Mouse (Mus musculus) inflammation-experienced regulatory T-cells, adult 6 months (primary cell): ENCODE measurements around the gene Gm10570. TPM values are rescaled to one million over a fixed set of nuclear protein-coding genes. Genes with fewer than 3 reads are reported as not detected.

Experiments
- ATAC-seq: one replicate; pipeline ENCODE4 v1.8.0; 2017
- polyA plus RNA-seq, 3 experiments: library from polyadenylated mRNA; unstranded; fragments of 100-300 nt; shearing (Covaris generic); gene quantifications; one replicate each; pipeline ENCODE4 v1.2.1; 2017

Gm10570 gene
- not detected for polyA plus RNA-seq

DNA sequence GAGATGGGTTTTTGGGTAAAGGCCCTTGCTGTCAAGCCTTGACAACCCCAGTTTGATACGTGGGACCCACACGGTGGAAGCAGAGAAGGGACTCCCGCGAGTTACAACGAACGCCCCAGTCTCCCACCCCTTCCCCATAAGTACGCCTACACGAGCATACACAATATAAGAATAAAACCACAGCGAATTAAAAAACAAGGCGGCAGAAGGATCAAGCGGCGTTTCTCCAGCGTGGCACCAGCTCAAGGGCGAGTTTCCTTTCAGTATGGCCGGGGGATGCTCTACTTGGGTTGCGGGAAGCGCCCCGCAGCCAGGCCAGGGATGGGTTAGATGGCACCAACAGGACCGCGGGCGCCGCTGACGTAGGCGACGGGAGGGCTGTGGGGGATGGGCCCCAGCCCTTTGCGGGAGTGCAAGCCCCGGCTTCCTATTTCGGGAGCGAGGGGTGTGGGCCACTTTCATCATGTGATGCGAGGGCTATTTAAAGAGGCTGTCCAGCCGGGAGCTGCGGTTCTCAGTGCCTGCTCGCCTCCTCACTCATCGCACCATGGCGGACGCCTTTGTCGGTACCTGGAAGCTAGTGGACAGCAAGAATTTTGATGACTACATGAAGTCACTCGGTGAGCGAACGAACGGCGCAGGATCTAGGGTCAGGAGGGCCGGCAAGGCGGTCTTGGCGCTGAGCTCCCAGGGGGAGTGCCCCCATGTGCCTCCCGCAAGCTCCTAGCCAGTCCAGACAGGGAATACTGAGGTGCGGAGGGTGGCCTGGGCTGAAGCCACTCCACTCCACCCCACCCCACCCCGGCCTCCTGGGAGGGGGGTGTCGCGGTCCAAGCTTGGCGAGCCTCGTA is at the start of gene Gm10570, which contains the start of gene Fabp3:
Gm10570 (minus strand) TSS at position 444 of the 851 bp plus-strand sequence.
Fabp3 (plus strand) TSS at position 365 of the 851 bp plus-strand sequence.
- ATAC-seq: no peak

DNA sequence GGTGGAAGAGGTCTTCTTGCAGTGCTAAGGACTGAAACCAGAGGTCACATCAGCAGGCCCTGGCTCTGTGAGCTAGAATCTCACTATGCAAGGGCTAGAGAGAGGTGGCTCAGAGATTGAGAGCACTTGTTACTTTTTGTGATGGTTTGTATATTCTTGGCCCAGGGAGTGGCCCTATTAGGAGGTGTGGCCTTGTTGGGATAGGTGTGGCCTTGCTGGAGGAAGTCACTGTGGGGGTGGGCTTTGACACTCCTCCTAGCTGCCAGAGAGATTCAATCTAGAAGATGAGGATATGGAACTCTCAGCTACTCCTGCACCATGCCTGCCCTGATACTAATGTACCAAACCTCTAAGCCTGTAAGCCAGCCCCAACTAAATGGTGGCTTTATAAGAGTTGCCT is 49.5 kb upstream of the Gm10570 start:
- no peak for ATAC-seq

DNA sequence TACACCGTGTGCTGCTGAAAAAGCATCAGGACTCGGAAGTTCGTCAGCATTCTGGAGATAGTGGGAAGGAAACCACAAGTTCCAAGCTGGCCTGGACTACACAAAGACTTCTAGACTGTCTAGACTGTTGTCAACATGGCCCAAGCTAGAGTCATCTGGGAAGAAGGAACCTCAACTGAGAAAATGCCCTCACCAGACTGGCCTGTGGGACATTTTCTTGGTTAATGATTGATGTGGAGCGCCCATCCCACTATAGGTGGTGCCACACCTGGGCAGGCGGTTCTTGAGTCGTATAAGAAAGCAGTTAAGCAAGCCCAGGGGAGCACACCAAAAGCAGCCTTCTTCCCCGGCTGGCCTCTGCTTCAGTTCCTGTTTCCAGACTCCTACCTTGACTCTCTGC is 44.1 kb upstream of the Gm10570 start:
- no peak for ATAC-seq

DNA sequence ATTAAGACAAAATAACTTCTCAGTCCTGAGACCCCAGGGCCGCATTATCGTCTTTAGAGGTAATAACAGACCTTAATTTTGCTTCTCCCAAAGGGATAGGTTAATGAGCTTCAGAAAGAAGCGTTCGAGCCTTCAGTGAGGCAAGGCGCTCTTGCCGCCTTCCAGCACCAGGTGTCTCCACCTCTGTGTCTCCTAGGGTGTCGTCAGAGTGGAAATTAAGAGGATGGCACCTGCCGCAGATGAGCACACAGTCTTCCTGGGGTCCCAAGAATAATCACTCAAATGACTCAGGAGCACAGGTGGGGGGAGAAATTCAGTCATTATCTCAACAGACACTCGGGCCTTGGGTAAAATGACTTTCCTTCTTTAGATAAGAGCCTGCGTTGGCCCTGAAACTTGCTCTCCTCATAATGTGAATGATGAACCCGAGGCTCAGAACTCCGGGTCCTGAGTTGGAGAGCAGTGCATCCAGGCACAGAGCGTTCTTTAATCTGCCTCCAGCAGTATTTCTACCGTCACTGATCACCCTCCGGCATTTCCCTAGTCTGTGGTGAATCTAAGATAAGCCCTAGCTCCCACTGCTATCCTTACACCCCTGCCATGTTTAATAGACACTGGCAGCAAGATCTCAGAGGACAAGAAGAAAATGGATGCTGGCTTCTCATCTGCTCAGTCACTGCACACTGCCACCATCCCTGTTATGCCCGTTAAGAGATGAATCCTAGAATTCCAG is 42.4 kb upstream of the Gm10570 start:
- ATAC-seq: no peak

DNA sequence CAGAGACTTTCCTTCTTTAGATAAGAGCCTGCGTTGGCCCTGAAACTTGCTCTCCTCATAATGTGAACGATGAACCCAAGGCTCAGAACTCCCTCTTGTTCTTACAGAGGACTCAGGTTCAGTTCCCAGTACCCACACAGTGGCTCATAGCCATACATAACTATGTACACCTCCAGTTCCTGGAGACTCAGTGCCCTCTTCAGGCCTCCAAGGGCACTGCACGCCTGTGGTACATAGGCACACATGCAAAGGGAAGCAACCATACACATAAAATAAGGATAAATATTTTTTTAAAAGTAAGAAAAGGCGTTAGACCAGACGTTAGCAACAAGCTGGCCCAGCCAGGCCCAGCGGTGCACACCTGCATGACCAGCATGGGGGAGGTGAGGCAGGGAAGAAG is 41.2 kb upstream of the Gm10570 start:
- ATAC-seq: no peak

DNA sequence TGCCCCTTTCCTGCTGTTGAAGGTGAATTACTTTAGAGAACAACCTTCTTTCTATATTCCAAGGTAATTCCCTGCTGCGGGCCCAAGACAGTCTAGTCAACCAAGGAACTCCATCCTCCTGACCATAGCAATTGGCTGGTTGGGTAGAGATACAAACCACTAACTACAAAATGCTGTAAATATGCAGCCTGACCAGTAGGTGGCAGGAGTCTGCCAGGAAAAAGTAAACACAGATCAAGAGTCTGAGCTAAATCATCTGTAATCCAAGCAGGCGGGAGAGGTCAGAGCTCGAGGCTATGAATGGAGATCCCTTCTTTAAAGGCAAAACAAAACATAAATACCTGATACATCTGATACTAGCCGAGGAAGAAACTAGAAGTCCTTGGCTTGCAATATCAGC is 33.2 kb upstream of the Gm10570 start:
- peak; percentile 41 for ATAC-seq

DNA sequence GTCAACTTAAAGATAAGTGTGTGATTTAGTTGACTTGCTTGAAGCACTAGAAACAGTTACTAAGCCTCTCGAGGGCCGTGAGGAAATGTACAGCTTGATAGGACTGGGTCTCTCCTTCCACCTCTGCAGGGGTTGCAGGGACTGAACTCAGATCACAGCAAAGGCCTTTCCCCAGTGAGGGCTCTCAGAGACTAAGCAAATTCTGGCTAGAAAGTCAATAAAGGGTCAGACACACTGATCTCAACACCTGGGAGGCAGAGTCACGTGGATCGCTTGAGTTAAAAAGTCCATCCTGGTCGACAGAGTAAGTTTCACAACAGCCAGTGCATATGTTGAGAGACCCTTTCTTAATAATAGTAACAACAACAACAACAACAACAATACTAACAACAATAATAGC is 27.4 kb upstream of the Gm10570 start:
- ATAC-seq: no peak

DNA sequence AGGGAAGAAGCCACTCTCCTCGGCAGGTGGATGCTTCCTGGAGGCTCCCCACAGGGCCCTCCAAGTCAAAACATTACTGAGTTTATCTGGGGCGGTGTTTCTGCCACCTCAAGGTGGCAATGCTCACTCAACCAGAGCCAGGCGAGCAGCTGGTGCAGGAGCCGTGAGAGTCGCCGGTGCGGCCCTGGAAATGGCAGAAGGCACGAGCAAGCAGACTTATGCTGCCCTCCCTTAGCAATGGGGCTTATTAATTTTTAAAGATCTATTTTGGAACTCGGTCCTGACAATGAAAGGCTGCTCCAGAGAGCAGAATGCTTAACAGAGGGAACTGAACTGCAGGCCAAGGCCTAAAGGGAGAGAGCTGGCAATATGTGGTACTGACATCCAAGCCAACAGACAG is 18.9 kb upstream of the Gm10570 start:
- no peak for ATAC-seq

DNA sequence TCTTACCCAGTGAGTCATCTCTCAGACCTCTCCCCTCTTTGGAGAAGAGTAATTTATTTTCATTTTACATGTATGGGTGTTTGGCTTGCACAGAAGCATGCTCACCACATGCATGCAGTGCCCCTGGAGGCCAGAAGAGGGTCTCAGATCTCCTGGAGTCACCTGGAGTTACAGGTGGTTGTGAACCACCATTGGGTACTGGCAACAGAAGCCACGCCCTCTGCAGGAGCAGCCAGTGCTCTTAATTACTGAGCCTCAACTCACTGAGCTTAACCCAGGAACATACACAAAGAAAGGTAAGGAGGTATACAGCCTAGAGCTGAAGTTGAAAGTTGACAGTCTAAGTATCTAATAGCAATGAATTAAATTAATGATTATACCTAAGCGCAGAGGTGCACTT is 17.0 kb upstream of the Gm10570 start:
- ATAC-seq: no peak

DNA sequence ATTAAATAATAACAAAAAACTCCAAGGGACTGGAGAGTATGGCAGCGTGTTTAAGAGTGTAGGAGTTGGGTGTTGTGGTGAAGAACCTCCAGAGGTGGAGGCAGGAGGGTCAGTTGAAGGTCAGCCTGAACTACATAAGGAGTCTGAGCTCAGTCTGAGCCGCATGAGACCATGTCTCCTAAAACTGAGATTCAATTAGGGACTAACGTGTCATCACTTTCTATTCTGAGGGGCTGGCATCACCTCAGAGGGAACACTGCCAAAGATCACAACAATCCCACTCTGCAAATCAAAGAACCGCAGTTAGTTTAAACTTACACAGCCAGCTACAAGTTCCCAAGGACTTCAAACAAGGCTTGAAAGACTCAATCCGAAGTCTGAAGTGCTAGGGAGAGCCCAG is 15.1 kb upstream of the Gm10570 start:
- no peak for ATAC-seq

DNA sequence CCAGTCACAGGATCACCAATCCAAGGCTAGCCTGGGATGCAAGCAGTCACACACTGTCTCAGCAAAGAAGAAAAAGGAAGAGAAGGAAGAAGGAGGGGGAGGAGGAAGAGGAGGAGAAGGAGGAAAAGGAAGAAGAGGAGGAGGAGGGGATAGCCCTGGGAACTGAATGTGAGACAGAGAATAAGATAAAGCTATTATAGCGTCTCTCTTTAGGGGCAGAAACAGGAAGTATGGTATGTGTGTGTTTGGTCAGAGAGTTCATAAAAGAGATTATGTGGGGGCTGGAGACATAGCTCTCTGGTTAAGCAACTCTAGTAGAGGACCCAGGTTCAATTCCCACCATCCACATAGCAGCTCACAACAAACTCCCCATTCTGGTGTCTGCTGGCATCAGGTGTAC is 14.7 kb upstream of the Gm10570 start:
- ATAC-seq: no peak

DNA sequence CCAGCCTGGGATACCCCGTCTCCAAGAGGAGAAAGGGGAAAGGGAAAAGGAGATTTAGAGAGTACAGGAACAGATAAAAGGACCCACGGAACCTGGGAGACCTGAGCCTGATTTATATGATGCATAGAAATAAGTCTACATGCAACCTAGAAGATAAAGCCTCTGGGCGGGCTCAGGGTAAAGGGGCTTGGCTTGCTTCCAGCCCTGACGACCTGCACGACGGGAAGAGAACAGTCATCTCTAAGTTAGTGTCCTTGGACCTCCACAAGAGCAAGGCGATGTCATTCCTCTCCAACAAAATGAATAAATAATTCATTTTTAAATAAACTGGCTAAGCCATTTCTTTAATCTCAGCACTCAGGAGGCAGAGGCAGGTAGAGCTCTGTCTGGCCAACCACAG is 14.1 kb upstream of the Gm10570 start:
- ATAC-seq: no peak

DNA sequence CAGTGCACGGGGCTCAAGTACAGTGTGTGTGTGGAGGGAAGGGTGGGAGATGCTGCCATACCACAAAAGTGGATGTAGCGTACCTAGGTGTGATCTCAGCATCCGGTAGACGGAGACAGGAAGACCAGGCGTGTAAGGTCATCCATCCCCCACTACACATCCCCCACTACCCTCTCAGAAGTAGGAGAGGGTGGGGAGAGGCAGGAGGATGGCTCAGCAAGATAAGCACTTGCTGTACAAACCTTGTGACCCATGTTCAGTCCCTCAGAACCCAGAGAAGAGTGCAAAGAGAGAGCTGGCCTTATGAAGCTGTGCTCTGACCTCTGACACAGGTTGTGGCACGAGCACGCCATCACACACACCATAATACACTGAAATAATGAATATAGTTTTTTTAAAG is 13.2 kb upstream of the Gm10570 start:
- no peak for ATAC-seq

DNA sequence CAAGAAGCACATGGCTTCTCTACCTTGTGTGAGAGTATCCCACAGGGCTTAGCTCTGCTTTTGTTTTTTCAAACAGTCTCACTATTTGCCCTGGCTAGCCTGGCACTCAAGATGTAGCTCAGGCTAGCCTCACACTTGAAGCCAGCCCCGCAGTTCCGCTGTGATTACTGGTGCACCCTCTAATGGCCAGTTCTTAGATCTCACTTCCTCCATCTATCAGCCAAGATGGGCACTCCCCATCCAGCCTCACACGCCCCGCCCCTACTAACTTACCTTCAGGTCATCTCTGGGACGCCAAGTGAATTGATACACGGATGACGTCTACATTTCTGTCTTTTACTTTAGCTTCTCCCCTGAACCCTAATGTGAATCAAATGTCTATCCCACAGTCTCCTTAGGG is 11.1 kb upstream of the Gm10570 start:
- no peak for ATAC-seq

DNA sequence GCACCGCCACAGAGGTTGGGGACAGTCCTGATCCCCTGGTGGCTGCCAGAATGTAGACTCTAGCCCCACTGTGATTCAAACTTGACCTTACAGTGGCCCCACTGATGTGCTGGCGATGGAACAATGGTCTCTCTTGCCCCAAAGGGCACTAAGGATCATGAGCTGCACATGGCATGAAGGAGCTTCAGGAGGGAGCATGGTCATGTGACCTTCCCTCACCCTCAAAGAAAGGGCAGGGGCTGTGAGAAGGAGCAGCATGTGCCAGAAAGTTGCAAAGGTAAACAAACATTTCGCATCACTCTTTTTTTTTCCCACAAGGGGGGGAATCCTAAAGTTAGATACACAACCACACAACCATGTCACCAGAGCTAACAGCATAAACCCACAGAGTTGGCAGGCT is 9.6 kb upstream of the Gm10570 start:
- no peak for ATAC-seq

DNA sequence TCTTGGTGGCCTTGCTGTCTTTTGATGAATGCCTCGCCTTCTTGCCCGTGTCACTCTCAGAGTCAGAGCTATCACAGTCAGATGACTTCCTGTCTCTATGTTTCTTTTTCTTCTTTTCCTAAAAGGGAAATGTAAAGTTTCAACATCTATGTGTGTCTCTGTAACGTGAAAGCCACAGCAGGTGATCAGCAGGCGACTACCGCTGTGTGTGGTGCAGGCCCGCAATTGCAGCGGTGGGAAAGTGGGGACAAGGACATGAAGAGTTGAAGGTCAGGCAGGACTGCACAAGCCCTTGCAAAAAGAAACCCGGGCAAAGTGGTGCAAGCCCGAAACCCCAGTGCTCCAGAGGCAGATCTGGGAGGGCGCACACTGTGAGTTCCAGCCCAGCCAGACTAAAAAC is 8.2 kb upstream of the Gm10570 start:
- ATAC-seq: peak; percentile 48

DNA sequence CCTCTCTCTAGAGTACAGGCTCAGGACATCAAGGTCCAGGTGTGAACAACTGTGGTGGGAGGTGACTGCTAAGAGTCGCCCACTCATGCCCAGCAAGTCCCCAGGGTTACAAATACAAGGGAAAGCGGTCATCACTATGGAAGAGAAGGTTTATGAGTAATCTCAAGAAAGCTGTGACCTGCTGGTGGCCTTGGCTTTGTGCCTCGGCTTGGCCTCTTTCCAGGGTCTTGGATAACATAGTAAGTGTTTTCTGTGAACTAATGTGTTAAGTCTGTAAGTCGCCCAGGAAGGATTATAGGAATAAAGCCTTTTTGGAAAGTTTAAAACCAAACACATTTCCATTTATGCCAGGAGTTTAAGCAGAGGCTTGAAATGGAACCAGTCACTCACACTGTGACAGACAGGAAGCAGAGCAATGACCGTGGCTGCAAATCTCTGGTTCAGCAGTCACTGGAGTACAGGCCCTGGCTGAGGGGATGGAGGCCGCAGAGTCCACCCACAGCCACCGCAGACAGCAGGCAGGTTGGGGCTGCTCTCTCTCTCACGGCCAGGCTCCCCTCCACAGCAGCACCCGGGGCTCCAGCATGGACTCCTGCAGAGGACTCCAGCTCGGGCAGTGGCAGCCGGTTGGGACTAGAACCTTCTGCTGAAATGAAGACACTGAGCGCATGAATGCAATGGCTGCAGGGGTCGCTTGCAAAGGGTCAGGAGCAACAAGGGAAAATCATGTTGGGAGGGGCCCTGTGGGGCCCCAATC is 7.5 kb upstream of the Gm10570 start:
- ATAC-seq: no peak

DNA sequence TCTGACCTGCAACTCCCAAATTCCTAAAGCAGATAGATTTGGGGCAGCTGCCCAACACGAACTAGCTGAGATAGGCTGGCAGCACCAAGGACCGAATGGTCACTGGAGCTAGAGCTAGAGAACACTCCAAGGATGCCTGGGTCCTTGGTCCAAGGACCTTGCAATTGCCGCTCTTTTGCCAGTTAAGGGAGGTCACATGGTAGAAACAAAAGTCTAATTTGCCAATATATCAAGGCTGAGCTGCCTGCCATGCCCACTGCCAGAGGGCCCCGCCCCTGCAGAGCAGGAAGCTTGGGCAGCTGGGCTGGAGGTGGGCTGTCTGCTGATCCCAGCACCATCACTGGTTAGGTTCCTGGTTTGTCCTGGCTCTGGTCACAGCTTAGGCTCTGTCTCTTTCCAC is 5.1 kb upstream of the Gm10570 start:
- ATAC-seq: no peak

DNA sequence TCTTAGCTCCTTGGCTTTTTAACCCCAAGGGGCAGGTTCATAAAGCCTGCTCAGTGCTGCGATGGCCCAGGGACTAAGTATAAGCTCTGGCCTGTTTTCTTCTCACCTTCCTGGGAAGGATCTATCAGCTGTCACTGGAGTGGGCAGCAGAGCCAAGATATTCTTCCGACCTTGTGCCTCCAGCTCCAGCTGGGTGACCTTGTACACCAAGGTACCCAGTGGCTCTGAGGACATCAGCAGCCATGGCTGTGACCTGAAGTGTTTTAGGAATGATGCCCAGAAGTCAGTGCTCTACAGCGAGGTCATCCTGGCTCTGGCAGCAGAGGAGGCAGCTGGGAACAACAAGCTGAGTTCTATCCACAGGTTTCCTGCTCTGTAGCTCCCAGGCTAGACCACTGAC is 4.1 kb upstream of the Gm10570 start:
- no peak for ATAC-seq

DNA sequence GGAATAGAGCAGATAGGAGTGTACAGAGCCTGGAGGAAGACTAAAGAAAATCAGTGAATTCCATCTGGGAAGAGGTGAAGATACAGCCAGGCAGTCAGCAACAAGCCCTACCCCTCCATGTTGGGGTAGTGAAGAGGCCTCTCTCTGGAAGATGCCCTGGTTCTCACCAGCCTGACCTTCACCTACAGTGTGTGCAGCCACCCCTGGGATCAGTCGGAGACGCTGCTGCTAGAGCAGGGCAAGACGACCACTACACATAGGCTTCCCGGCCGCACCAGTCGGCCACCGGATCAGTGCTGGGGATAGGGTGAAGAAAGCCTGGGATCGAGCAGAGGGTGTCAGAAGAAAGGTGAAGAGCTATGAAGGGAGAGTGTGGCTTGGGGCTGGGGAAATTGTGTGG is 780 bp upstream of the Gm10570 start:
- no peak for ATAC-seq

DNA sequence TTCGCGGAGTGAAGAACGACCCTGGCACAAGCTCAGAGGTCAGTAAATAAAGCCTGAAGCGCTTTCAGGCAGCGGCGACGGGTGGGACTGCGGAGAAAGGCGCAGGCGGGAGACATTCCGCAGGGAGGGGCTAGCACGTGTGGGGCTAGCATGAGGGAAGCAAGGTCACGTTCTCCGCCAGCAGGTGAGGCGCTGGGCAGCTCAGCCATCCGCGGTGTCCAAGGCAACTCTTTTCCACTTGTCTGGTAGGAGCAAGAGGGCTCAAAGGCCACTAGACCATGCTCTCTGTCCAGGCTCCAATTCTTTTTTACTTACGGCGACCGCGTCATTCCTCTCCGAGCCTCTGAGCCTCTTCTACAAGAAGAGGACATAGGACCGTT is 633 bp downstream of the Gm10570 start:
- no peak for ATAC-seq

DNA sequence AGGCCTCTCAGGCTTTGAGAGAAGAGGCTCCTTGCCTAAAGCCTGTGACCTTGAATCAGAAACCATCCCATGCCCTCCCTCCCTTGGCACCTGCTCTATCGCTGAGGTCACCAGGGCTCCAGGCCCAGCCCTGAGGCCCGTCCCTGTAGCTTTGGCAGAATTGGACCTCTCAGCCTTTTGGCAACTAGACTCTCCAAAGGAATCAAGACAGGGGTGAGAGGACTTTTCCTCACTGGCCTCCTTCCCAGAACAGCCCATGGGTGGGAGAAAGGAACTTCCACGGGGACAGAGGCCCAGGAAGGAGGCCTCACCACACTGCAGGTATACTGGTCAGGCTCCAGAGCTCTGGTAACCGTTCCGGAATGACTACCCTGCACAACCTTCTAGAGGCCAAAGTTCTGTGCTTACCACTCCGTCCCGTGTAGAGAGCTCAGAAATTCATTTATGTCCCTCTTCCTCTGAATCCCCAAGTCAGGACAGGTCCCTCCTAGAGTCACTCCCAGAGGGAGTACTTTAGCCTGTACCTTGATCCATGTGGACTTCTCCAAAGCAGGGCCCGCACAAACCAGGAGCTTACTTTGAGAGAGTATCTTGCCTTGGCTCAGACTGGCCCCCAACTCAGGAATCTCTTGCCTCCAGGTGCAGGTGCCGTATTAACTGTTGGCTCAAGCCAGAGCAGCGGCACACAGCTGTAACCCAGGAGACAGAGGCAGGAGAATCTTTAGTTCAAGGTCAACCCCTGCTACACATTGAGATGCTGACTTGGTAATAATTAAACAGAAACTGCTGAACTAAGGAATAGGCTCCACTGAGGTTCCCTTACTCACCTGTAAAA is 1.5 kb downstream of the Gm10570 start:
- ATAC-seq: no peak

DNA sequence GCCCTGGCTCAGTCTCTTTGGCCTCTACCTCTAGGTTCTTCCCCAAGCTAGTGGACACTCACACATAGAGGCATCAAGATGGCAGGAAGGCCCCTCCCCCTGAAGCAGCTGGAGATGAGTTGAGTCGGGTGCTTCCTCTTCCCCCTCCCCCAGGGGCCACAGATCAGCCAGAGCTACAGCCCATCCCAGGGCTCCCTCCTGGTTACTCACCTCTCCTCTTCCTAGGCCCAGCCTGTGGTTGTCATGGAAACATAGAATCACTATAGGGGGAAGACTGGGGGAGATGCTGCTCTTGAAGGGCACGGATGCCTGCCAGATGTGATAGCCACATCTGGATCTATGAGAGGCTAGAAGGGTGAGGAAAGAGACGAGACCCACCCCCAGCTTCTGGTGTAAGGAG is 3.7 kb downstream of the Gm10570 start:
- ATAC-seq: no peak
